Mouse (Mus musculus) brain, embryonic 14.5 days (tissue): ENCODE results near the gene Mrpl24.

Experiments
- CTCF ChIP-seq: fragments of 200-500 bp; IDR thresholded peaks from 2 replicates; pipeline ENCODE4 v1.5.1; 2012; ENCODE audit warnings: inconsistent platforms, mild to moderate bottlenecking, moderate library complexity, borderline replicate concordance; ENCODE audit not compliant: insufficient read depth, insufficient read length; ENCODE audit errors: extremely low read depth
- POLR2A ChIP-seq: fragments of 200-500 bp; IDR thresholded peaks from 2 replicates; pipeline ENCODE4 v1.6.1; 2012; ENCODE audit warnings: mild to moderate bottlenecking, inconsistent platforms, borderline replicate concordance; ENCODE audit not compliant: poor library complexity, insufficient read depth, insufficient read length, severe bottlenecking; ENCODE audit errors: extremely low read depth

- TF ChIP-seq CTCF (no peak), POLR2A (no peak)
Measured at GRCm38 (mm10) chr3:87924996-87925395, 5.7 kb downstream of the Mrpl24 start.
